Mouse (Mus musculus): ENCODE results near the gene Arl5b.

The Arl5b gene

DNA sequence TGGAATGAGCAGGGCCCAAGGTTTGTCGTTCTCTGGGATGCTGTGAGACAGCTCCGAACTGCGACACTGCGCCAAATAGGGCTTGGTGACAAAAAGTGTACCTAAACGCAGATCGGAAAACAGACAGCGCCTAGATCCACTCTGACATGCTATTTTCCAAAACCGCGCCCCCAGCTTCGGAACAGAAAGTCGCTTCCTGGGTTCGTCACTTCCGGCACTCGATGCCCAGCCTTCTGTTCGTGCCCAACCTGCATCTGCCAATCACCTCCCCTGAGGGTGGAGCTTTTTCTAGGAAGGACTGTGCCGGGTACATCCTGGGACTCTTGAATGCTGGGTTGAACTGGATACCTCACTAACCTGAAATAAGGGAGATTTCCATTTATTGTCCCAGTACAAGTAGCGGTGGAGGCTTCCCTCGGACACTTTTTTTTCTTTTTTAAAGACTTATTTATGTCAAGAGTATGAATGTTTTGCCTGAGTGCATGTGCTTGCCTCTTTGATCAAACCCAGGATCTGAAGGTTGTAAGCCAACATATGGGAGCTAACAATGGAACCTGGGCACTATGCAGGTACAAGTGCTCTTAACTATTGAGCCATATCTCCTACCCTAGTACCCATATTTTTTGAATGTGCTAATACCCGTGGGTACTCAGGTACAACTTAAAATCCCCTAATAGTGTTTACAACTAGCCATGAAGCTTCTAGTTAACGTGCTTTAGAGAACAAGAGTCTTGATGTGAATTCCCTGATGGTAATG lies at the start of gene Arl5b:
Gene Arl5b, plus strand, starts transcription at position 279 of the 757 bp plus-strand sequence.
- in situ Hi-C loops (cut with MboI), result no loop called here

- in situ Hi-C loops (cut with MboI), result no loop called here
These were observed 41.7 kb upstream of the Arl5b start for GRCm38 (mm10) chr2:15007531-15007930.

GRCm38 (mm10) chr2:15008072-15008471 lies 41.1 kb upstream of the Arl5b start:
- in situ Hi-C loops (cut with MboI), result no loop called here

- in situ Hi-C loops (cut with MboI), result no loop called here
These were observed 22.4 kb upstream of the Arl5b start for GRCm38 (mm10) chr2:15026817-15027216.

DNA sequence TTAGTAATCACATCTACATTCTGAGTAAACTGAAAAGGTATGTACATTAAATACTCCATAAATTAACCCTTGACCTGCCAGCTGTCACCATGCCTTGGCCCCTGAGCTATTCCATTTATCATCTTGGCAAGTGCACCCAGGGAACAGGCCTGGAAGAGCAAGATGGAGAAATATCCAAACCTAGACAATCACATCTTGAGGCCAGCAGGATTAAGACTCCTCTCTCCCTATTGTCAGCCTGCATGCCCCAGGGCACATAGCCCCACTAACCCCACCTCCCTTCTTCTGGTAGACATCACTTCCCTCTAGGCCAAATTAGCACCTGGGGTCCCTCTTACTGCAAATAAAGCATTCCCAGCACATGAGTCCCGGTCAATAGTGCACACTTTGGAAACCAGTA lies 21.4 kb upstream of the Arl5b start:
- in situ Hi-C loops (cut with MboI), result no loop called here

GRCm38 (mm10) chr2:15038705-15039104 lies 10.5 kb upstream of the Arl5b start:
- in situ Hi-C loops (cut with MboI), result no loop called here

GRCm38 (mm10) chr2:15040326-15040725 lies 8.9 kb upstream of the Arl5b start:
- in situ Hi-C loops (cut with MboI), result no loop called here

DNA sequence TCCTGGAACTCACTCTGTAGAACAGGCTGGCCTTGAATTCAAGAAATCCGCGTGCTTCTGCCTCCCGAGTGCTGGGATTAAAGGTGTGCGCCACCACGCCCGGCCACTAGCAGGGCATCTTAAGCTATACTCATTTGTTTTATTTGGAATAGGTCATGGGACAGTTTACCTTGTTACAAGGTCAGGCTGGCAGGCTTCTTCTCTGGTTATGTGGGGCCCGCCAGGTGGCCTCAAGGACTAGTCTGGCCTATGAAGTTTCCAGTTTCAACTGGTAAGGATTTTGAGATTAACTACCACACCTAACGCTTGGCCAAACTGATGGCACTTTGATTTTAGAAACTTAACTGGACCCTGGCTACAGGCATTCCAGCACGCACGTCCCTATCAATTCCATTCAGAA lies 5.3 kb downstream of the Arl5b start:
- in situ Hi-C loops (cut with MboI), result no loop called here

DNA sequence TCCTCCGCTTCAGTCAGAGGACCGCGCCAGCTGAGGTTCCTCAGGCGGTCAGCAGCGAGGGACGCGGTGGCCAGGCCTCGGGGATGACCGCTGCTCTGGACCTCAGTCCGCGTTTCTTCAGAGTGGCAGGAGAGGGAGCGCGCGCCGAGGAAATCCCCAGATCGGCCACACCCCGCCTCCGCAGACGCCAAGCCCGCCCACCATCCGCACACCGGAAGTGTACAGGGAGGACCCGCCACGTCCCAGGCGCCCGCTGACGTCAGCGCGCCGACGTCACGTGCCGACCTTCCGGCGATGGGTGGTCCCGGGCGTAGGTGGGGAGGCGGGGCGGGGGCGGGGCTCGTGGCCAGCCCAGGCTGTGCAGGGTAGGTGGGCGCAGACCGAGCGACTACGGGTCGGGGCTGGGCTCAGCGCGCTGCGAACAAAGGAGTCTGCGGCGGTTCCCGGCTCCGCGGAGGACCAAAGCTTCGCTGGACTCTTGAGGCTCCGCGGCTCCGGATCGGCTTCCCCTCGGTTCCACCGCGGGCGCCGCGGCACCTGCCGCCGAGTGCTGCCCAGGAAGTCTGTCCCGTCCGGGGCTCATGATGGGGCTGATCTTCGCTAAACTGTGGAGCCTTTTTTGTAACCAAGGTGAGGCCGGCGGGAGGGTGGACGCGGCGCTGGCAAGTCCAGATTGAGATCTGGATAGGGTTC lies 5.9 kb downstream of the Arl5b start, which contains the start of gene Nsun6:
Gene Nsun6, minus strand, starts transcription at position 125 of the 693 bp plus-strand sequence.
- in situ Hi-C loops (cut with MboI), result no loop called here

GRCm38 (mm10) chr2:15055741-15056151 lies 6.6 kb downstream of the Arl5b start:
- in situ Hi-C loops (cut with MboI), result no loop called here

DNA sequence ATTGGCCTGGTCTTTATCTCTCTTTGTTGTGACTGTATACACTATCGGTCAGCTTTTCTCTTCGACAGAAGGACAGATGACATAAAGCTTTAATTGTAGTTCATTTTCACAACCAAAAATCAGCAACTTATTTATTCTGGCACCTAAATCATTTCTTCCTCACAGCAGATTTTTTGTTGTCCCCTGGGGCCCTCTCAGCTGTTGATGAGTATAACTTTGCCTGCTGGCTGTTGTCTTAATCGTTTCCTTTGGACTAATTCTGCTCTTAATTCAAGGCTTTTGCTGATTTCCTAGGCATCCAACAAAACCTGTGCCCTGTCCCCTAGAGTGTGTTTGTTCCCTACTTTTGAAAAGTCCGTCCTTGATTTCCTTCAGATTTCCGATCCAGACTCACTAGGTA lies 9.0 kb downstream of the Arl5b start:
- in situ Hi-C loops (cut with MboI), result no loop called here

DNA sequence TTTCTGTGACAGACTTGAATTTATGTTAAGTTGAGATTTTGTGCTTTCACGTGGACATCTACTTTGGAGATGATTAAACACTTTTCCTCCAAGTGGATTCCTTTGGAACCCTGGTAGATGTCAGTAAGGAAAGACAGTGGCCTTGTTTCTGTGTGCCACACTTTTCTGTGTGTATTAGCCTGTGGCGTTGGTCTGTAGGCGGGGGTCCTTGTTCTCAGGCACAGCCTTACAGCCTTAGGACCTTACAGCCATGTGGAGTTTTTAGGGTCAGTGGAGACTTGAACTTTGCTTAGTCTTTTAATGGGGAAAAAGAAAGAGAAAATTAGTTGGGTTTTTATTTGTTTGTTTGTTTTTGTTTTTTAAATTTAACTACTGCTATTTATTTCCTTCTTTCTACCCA lies 11.7 kb downstream of the Arl5b start:
- in situ Hi-C loops (cut with MboI), result no loop called here

DNA sequence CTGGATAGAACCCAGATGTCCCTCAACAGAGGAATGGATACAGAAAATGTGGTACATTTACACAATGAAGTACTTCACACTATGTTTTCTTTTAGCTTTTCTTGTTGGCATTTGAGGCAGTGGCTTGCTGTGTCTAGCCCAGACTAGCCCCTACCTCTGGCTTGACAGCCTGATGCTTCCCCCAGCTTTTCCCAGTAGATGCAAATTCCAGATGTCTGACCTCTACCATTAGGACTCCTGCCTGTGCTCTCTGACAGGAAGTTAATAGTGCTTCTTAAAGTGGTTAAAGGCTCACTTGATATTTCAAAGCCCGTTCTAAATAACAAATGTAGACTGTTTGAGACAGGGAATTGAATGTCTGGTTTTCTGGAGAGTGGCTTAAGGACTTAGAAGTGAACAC lies 14.6 kb downstream of the Arl5b start:
- in situ Hi-C loops (cut with MboI), result no loop called here

GRCm38 (mm10) chr2:15064380-15065269 lies 15.4 kb downstream of the Arl5b start:
- in situ Hi-C loops (cut with MboI), result no loop called here

DNA sequence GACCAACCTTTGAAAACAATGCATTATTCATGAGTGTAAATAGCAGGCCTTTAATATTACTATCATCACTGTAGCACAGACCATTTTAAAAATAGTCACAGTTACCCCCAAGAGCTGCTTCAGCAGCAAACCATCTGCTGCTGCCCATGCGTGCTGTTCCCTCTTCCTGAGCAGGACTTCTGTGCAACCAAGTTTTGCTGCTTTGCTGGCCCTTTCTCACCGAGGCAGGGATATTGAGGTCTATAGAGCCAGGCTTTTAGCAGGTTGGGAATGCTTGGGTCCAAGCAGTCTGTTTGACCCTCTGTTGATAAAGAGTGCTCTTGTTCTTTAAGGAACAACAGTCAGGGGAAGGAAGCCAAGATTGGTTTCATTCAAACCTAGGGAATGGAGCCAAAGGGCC lies 16.3 kb downstream of the Arl5b start:
- in situ Hi-C loops (cut with MboI), result no loop called here

DNA sequence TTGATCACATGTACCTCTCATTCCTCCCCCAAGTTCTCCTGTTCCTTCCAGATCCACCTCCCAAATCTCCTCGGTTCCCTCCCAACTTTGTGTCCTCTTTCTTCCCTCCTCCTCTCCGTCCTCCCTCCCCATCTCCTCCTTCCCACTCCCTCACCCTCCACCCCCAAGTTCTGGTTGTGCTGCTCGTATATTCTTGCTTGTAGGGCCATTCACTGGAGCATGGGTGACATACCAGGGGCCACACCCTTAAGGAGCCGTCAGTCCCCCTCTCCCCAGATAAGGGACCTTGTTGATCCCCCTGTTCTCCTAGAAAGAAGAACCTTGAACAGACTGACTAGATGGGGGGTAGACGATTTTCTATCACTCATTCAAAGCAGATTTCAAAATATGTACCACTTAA lies 17.9 kb downstream of the Arl5b start:
- in situ Hi-C loops (cut with MboI), result no loop called here

DNA sequence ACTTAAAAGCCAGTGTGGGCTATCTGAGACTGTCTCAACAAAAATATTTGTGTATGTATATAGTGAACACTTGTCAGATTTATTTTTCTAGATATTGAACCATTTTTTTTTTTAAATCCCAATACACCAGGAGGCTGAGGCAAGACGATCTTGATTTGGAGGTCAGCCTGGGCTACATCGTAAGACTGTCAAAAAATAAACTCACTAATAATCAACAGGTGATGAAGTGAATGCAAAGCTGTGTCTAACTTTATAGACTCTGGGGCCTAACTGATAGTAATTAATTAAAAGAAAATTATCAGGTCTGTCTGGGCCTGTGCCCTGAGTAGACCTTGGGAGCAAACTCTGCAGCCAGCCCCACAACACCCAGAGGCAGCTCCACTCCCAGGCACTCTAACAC lies 34.5 kb downstream of the Arl5b start:
- in situ Hi-C loops (cut with MboI), result no loop called here

- in situ Hi-C loops (cut with MboI), result no loop called here
These were observed 38.1 kb downstream of the Arl5b start for GRCm38 (mm10) chr2:15087308-15087707.

GRCm38 (mm10) chr2:15096514-15097090 lies 47.4 kb downstream of the Arl5b start:
- in situ Hi-C loops (cut with MboI), result no loop called here

GRCm38 (mm10) chr2:15104386-15104785 lies 55.2 kb downstream of the Arl5b start:
- in situ Hi-C loops (cut with MboI), result no loop called here

DNA sequence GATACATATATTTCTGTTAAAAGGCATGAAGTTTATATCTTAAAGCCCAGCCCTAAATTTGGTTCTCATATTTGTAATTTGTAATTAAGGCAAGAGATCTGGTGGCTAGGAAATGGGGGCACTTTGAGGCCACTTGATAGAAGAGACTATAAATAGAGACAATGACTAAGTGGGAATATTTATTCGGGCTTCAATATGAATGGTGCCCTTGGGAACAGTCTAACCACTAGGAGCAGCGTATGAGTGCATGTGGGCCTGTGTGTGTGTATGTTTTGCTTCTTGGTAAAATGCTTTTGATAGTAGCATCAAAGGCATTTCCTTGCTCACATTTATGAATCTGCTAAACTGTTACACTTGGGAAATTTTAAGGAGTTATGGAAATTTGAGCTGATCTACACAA lies 62.1 kb downstream of the Arl5b start:
- in situ Hi-C loops (cut with MboI), result no loop called here

DNA sequence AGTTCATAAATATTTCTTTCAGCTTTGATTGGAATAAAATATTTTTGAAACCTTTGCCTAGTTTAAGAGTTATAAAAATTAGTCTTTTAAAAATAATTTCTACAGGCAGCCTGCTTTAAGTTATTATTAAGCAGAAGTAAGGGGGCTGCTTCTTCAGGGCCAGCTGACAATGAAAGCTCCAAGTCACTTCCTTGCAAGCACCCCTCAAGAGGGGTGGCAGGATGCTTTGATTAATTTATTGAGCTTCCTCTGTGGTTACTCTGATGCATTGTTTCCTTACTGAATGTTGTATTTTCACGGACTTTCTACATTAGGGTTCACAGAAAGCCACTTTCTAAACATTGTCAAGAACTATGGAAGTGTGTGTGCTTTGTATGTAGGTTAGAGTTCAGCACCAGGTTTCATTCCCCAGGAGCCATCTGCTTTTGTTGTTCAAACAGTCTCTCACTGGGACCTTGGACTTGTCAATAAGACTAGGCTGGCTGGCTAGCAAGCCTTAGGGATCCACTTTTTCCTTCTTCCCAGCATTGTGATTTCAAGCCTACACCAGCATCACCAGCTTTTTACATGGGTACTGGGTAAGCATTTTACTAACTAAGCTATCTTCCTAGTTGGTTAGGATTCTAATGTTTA lies 62.7 kb downstream of the Arl5b start:
- in situ Hi-C loops (cut with MboI), result no loop called here
